Mouse (Mus musculus) right cerebral cortex, postnatal 4 days (tissue): Measurements from ENCODE around the gene Gm17334.

ENCODE experiments used
- DNase-seq: peaks from one replicate; pipeline ENCODE4 v3.0.0-alpha.2; 2022

Gene Gm17334

GRCm38 (mm10) chr11:53796409-53797151 is 23.6 kb upstream of the Gm17334 start:
- DNase-seq = no peak

- DNase-seq = no peak
Measured at GRCm38 (mm10) chr11:53795813-53796212, 22.8 kb upstream of the Gm17334 start.

- DNase-seq = no peak
Measured at GRCm38 (mm10) chr11:53794671-53795557, 21.9 kb upstream of the Gm17334 start.

- no peak for DNase-seq
Measured at GRCm38 (mm10) chr11:53794015-53794414, 21.0 kb upstream of the Gm17334 start.

GRCm38 (mm10) chr11:53792986-53793385 is 20.0 kb upstream of the Gm17334 start:
- no peak for DNase-seq

DNA sequence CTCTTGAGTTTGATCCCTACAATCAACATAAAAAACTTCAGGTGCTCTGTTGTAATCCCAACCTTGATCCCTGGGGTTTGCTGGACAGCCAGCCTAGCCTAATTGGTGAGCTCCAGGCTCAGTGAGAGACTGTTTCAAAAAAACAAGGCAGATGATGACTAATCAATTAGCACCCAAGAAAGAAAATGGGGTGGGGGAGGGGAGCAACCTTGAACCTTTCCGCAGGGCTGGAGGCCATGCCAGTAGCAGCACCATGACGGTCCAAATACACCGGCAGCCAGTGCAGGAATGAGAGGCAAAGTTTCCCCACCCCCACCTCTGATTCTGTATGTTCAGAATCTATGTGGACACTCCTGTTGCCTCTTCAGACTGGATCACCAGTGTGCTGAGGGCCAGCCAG is 16.3 kb upstream of the Gm17334 start:
- no peak for DNase-seq

- DNase-seq = no peak
Measured at GRCm38 (mm10) chr11:53788196-53788595, 15.2 kb upstream of the Gm17334 start.

DNA sequence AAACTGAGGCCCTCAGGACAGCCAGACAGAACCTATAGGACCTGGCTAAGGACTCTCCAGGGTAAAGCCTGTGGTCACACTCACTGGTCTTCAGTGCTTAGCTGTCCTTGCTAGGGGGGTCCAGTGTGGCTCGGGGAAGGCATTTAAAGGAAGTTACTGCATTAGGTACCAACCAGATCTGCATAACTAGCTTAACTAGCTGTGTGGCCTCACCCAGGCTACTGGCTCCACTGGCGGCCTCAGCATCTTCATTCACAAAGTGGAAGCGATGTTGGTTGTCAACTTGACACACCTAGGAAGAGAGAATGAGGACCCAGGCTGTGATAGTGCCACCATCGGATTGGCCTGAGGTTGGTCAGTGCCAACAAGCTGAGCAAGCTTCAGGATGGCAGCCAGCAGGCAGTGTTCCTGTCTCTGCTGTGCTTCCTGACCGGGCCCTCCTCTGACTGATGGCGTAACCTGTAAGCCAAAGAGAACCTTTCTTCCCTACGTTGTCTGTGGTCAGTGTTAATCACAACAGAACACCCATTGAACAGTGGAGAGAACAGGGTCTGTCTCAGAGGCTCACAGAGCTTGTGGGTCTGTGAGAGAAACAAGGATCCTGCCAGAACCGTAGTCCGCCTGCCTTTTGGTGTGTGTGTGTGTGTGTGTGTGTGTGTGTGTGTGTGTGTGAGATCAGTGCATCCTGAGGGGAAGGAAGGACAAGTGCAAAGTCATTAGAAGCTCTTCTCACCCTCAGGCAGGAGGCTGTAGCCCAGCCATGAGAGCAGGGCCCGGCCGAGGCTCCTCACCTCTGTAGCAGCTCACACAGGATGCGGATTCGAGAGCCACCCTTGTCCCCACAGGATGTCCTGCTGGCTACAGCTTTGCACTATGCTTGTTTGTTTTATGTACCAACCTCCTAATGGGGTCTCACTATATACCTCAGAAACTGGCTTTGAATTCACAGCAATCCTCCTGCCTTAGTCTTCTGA is 13.4 kb upstream of the Gm17334 start:
- DNase-seq = no peak

GRCm38 (mm10) chr11:53785311-53785936 is 12.4 kb upstream of the Gm17334 start:
- DNase-seq = no peak

GRCm38 (mm10) chr11:53783288-53783687 is 10.3 kb upstream of the Gm17334 start:
- no peak for DNase-seq

DNA sequence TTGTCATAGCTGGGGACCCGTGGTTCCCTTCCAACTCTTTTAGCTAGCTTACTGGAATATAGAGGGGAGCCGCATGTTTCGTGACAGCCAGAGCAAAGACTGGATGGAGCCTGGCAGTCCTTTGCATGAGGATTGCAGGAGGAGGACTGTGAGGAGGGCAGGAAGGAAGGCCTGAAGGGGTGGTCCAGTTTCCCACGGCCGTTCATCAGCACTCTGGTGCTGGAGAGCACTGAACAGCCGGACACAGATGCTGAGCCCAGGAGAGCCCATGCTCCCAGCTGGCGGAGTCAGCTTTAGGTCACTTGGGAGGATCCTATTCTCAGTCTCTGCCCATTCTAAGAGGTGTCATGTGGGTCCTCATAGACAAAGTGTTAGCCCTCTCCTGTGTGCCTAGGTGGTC is 9.0 kb upstream of the Gm17334 start:
- DNase-seq = no peak

DNA sequence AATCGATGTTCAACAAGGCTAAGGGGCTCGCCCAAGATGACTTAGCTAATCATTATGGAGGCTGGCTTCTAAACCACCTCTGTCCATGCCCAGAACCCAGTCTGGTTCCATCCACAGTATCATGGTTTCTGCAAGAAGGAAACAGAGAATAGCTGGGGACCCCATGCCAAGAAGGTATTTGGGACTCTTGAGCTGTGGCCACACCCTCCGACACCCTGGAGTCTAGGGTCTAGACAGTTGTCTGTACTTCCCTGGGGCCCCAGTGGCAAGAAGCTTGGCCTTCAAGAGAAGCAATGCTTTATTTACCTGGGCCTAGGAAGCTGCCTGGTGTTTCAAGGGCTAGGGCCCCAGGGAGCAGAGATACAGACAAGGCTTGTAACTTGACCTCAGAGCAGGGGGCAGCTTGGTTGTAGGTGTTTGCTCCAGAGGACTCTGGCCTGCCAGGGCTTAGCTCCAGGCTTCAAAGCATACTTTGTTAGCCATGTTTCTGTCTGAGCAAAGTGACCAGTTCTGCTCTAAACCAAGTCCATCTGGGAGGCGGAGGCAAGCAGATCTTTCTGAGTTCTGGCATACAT is 8.3 kb upstream of the Gm17334 start:
- no peak for DNase-seq

DNA sequence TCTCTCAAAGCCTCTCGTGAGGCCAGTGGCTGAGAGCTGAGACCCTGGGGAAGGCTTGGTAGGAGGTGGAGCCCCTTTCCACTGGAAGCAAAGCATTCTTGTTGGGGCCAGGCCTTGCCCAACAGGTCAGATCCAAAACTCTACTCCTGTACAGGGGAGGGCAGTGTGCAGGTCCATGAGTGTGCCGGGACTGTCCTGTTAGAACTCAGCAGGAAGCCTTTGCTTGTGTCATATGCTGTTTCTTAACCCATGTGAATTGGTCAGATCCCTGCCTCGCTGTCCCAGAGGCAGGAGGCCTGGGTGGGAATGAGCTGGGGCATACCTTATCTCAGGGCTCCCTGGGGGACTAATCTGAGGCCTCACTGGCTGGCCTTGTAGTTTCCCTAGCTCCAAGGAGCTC is 7.3 kb upstream of the Gm17334 start:
- DNase-seq = no peak

DNA sequence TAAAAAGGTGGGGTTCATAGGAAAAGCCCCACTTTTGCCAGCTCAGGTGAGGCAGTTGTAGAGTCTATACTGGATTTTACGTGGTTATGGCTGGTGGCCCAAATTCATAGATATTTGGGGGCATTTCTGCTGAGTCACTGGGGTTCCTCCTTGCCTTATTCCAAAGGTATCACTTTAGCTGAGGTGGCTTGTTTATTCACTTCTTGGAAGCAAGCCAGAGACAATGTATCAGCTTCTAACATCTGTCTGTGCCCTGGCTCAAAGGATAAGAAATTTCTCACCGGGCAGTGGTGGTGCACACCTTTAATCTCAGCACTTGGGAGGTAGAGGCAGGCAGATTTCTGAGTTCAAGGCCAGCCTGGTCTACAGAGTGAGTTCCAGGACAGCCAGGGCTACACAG is 6.8 kb upstream of the Gm17334 start:
- no peak for DNase-seq

DNA sequence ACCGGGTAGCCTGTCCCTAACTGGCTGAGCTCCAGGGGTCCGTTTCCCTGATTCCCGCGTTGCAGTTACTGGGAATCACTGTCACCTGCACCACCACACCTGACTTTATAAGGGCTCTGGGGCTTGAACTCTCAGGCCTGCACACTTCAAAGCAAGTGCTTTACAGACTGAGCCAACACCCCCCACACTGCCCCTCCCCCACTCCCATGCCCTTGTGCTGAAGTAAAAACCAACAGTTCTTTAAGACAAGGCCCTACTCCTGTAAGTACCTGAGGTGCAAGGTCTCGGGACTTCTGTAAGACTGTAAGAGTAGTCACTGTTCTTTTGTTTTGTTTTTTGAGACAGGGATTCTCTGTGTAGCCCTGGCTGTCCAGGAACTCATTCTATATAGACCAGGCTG is 5.5 kb upstream of the Gm17334 start:
- DNase-seq = no peak

DNA sequence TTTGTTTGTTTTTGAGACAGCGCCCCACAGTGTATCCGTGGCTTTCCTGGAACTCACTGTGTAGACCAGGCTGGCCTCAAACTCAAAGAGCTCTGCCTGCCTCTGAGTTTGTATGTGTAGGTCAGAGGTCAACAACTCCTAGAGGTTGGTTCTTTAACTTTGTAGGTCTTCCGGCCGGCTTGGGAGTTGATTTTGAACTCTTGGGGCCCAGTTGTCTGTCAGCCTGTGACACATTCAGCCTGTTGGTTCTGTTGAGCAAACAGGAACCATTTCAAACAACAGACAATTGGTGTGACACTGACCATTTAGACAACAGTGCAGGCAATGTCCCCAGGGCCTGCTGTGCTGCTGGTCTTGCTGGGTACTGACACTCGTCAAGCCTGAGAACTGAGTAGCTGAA is 4.7 kb upstream of the Gm17334 start:
- DNase-seq = no peak

GRCm38 (mm10) chr11:53774659-53775255 is 1.8 kb upstream of the Gm17334 start:
- DNase-seq = no peak

GRCm38 (mm10) chr11:53773641-53774360 is 814 bp upstream of the Gm17334 start:
- DNase-seq = no peak

DNA sequence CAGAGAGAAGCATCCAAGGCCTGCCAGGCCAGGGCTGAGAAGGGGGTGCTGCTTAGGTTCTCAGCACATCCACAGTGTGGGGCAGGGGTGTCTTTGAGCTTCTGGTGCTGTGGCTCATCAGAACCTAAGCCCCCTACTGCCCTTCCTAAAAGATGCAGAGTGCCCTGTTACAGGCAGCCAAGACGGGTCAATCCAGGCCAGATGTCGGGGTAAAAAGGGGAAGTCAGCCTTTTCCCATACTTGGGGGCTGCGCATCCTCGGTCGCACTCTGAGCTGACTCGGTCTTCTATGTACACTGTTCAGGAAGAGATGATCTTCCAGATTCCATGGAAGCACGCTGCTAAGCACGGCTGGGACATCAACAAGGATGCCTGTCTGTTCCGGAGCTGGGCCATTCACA is 451 bp downstream of the Gm17334 start:
- DNase-seq = no peak

- DNase-seq = no peak
Measured at GRCm38 (mm10) chr11:53771001-53771744, 1.8 kb downstream of the Gm17334 start.
